Mouse (Mus musculus) cerebellum, adult 8-10 months (tissue): ENCODE measurements around the gene Nol12.

Experiments
- DNase-seq: peaks from one replicate; pipeline ENCODE4 v3.0.0; 2022

Nol12 gene

DNA sequence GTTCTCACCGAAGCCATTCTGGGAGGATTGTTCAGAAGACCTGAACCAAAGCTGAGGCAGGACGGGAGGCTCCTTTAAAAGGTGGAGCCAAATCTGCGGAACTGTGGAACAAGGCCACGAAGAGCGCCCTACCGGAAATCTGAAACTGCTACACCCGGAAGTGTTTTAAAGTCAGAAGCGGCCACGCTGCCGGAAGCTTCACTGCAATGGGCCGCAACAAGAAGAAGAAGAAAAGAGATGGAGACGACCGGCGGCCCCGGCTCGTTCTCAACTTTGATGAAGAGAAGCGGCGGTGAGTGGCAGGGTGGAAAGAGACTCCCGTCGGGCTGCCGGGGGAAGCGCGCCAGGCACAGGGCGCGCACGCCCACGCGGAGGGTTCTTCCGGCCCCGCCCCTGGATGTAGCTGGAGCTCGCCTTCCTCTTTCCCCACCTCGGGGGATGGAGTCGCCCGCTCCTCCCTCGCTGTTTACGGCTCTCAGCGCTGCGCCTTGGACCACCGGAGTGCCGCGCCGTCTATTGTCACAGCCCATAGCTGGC is at the start of gene Nol12:
Gene Nol12, plus strand, starts transcription at position 150 of the 537 bp plus-strand sequence.
- peak; percentile 87 for DNase-seq

GRCm38 (mm10) chr15:78889401-78889853 is 45.3 kb upstream of the Nol12 start:
- no peak for DNase-seq

- no peak for DNase-seq
Measured at GRCm38 (mm10) chr15:78892440-78892839, 42.3 kb upstream of the Nol12 start.

- DNase-seq: no peak
Measured at GRCm38 (mm10) chr15:78894726-78895125, 40.0 kb upstream of the Nol12 start.

DNA sequence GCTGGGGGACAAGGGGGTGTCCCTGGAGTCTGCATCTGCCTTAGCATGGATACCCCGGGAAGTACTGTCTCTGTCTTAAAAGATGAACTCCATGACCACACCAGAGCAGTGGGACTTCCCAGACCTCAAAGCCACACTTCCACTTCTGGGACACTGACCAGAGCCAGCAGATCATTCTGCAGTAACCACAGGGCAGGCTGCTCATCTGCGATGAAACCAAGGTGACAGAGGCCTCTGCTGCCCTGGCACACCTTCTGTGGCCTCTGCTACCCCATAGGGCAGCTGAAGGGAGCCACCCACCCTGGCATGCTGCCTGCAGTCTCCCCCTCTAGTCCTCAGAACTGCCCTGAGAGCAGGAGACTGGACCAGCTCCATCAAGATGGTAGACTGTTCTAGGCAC is 39.0 kb upstream of the Nol12 start:
- DNase-seq: no peak

DNA sequence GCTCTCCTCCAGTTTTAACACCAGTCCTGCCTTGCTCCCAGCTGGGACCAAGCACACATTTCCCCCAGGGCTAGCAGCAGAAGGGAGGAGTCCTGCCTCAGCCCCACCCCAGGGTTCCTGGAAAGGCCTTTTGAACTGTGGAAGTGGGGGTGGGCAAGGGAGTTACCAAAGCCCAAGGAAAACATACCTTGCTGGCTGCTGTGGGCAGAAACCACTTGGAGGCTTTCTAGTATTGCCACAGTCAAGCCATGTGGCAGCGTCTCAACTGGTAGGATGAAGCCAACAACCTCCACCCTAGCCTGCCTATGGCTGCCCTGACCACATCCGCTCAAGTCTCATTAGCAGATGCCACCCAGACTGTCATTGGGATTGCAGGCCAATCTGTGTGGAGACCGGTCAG is 38.6 kb upstream of the Nol12 start:
- DNase-seq: no peak

DNA sequence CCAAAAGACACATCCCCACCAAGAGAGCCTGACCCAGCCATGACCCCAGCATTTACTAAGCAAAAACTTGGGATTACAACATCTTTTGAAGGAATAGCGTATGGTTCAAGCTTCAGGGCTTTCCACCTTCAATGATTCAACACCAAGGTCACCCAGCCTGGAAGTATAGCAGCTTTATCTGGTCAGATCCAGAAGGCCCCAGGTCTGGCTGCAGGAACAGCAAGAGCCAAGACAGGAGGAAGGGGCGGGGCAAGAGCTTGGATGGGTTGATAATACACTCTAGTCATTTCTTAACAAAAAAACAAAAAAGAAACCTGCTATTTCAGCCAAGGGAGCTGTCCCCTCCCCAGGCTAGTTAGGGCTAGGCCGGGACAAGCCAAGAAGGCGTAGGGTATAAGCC is 37.2 kb upstream of the Nol12 start:
- no peak for DNase-seq

GRCm38 (mm10) chr15:78898507-78899001 is 36.2 kb upstream of the Nol12 start:
- DNase-seq: no peak

DNA sequence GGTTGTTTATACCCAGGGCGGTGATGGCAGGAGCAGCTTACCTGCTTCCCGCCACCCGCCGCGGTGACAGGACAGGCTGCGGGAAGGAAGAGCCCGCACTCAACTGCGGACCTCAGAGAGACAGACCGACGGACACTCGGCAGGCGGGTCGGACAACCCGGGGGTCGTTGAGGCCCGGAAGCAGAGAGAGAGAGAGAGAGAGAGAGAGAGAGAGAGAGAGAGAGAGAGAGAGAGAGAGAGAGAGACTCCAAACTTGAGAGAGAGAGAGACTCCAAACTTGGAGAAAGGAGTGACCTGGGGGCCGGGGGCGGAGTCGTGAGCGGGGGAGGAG is 35.4 kb upstream of the Nol12 start, which contains the start of gene Gm49510:
Gene Gm49510, plus strand, starts transcription at position 259 of the 331 bp plus-strand sequence.
- DNase-seq: no peak

GRCm38 (mm10) chr15:78899740-78900584 is 34.8 kb upstream of the Nol12 start, which contains the start of gene Sh3bp1:
Gene Sh3bp1, plus strand, starts transcription at chr15:78899768.
- peak; percentile 41 for DNase-seq

DNA sequence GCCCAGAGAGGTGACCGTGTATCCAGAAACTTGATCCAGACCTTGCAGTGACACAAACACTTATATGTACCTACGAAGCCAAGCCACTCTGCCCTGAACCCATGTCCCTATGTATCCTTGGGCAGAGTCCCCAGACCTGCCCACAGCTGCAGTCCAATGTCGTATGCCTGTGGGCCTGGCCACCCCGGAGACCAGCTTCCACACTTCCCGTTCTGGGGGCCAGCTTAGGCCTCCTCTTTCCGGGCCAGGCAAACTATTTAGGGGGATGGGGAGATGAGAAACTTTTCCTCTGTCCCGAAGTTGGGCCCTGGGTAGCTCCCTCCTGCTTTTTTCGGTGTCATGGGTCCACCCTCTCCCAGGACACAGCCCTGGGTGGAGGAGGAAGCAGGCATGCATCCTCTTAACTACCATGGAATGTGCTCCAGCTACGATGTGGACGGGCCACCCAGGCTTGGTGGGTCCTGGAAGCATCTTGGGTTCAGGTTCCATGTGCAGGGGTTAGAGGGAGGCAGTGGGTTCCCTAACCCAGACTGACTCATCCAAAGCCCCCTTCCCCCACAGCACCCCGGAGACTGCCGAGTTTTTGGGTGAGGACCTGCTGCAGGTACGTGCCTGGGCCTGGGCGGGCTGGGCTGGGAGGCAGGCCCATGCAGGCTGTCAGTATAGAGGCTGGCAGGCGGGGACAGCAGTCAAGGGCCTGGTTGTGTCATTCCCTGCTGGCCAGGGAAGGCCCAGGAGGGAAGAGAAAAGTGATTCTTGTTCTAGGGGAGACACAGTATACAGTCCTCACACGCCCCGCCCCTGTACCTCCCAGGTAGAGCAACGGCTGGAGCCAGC is 33.9 kb upstream of the Nol12 start:
- DNase-seq: no peak

DNA sequence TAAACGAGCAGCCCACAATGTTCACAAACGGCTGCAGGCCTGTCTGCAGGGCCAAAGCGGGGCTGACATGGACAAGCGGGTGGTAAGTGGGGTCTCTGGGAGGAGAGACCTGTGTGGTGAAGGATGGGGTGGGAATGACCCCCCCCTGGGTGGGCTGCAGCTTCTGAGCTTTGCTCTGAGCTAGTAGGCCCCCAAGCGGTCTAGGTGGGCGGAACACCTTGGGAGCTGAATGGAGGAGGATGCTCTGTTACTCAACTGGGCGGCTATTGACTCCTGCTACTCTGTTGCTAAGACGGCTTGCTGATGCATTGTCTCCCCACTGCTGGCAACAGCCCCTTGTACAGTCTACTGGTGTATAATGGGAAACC is 33.3 kb upstream of the Nol12 start:
- no peak for DNase-seq

GRCm38 (mm10) chr15:78903243-78903642 is 31.5 kb upstream of the Nol12 start:
- peak; percentile 86 for DNase-seq

- no peak for DNase-seq
Measured at GRCm38 (mm10) chr15:78908399-78908798, 26.3 kb upstream of the Nol12 start.

GRCm38 (mm10) chr15:78908982-78909381 is 25.8 kb upstream of the Nol12 start:
- no peak for DNase-seq

DNA sequence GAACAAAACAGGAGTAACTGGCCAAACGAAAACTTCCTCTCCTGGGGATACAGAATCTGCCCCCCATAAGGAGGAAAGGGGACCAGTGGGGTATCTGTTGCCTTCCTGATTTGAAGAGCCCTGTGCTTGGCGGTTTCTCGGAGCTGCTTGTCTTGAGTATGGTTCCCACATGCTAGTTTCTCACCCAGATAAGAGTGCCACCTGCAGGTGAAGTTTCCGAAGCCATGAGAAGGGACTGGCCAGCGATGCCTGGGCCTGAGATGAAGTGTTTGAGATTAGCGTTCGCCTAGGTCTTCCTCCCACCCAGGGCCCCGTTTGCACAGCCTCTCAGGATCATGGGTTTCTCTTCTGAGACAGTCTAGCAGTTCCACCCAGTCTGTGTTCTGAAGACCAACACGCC is 22.7 kb upstream of the Nol12 start:
- peak; percentile 48 for DNase-seq

DNA sequence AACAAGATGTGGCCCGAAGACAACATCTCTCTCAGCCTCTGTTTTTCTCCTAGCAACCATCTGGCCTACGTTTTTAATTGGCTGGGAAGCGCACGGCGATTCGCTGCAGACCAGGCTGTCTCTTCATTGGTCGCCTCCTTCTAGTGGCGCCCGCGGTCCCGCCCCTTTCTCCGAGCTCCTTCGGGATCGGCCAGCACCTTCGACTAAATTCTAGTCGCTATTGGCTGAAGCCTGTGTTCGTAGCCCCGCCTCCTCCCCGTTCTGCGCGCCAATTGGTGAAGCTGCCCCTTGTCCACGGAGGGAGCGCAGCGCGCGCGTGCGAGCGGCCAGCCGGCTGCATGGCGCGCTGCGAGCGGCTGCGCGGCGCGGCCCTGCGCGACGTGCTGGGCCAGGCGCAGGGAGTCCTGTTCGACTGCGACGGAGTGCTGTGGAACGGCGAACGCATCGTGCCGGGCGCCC is 21.1 kb upstream of the Nol12 start, which contains the start of gene Pdxp:
Gene Pdxp, plus strand, starts transcription at position 288 of the 459 bp plus-strand sequence.
- peak; percentile 95 for DNase-seq

- DNase-seq: peak; percentile 73
Measured at GRCm38 (mm10) chr15:78914091-78914822, 20.5 kb upstream of the Nol12 start.

DNA sequence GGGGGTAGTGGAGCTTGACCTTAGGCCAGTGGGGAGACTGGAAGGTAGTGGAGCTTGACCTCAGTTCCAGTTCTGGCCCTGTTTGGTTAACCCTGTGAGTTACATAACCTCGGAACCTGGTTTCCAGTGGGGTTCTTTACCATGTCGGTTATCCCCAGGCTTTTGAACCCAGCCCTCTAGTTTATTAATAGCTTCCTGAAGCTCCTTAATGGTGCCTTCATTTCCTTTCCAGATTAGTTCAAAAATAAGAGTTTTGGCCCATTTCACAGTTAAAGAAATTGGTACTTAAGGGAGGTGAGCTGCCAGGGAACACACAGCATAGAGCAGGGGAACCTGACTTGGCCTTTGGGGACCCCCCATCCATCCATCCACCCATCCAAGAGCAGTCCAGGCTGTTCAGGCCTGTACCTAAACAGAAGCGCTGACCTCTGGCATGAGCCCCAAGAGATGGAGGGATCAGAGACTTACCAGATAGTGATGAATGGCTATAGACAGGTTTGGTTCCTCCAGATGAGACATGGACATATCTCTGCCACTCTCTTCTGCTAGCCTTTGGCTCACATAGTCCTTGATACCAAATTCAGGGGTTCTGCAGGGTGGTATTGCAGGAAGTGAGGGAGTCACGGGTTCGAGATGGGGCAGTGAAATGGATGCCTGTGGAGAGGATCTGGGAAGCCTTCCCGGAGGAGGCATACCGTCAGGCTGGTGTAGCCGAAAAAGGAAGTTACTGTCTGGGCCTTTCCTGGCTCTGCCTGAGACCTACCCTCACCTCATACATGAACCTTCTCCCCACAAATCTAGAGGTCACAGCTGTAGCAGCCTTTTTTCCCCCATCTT is 19.7 kb upstream of the Nol12 start:
- DNase-seq: peak; percentile 52

DNA sequence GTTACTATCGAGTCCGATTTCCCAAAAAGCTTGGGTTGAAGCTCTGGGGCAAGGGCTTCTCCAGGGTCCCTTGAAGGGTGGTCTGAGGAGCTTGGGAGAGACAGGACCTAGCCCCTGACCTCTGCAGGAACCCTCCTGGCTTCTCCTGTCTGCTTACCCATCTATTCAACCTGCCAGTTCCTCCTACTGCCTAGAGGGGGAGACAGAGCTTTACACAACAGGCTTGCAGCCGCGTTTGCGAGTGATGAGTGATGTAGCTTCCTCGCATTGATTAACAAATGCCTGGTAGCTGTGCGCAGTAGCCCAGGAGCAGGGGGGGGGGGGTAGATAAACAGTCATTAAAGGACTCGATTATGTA is 19.1 kb upstream of the Nol12 start:
- DNase-seq: peak; percentile 70

- peak; percentile 67 for DNase-seq
Measured at GRCm38 (mm10) chr15:78916052-78916826, 18.5 kb upstream of the Nol12 start.
